Mouse (Mus musculus) gastrocnemius, postnatal 10 days (tissue): Measurements from ENCODE around the gene Gpr176. TPM values are rescaled to one million over a fixed set of nuclear protein-coding genes. Genes with fewer than 3 reads are reported as not detected.

Experiments used
- DNase-seq: peaks from one replicate; pipeline ENCODE4 v3.0.0; 2021; ENCODE audit warnings: mixed read lengths
- microRNA-seq, 2 experiments: library from miRNA; unstranded; fragments of <30 nt; microRNA quantifications; one replicate each; pipeline ENCODE4 v1.2.0; 2021
- total RNA-seq, 2 experiments: library from RNA; stranded (reverse); gene quantifications; 2 replicates each; pipeline ENCODE4 v1.2.3; 2021

The Gpr176 gene
- total RNA-seq, 2 experiments from 2014 or later = 0.31 to 0.38 TPM

- DNase-seq = no peak
Measured at GRCm38 (mm10) chr2:118235614-118236013, 137.6 kb downstream of the Gpr176 start.

DNA sequence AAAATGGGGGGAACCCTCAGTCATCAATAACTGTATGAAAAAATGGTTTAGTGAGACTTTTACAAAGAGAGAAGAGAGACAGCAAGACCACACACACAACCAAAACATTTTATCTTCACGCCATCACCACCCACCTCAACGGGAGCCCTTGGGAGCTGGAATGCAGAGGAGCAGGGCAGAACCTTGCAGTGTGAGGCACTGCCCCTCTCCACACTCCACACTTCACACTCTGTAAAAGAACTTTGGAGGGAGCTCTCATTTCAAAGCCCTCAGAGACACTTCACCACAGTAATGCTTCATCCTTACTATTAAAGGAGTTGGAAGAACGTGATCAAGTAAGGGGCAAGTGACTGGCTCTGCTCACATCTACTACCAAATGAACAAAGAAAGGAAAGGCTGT lies 142.7 kb downstream of the Gpr176 start:
- DNase-seq = no peak

GRCm38 (mm10) chr2:118228486-118229079 lies 144.6 kb downstream of the Gpr176 start:
- DNase-seq = no peak

Small RNA genes within 50 kb of the gene (microRNA-seq; reads per million reads assigned to microRNA genes)
- gene Gm22800 = 0 reads per million in 2 experiments

Other genes starting within 250 kb of the Gpr176 start
- gene Fsip1, start 116.5 kb downstream of the Gpr176 start, total RNA-seq = not detected
- gene Eif2ak4, start 15.2 kb upstream of the Gpr176 start, total RNA-seq = 1 to 10 TPM; 5.4 to 8.1 TPM
- 100 to 1,000 TPM; 148 to 154 TPM for gene Srp14, start 106.3 kb upstream of the Gpr176 start, total RNA-seq
- gene Bmf, start 176.3 kb upstream of the Gpr176 start, total RNA-seq = 10 to 100 TPM; 14.5 to 15.7 TPM
- 10 to 100 TPM in 1 of 2 experiments, 1 to 10 TPM in 1; 9.2 to 15.6 TPM for gene Bub1b, start 224.8 kb upstream of the Gpr176 start, total RNA-seq